Mouse (Mus musculus): ENCODE results near the gene Pet2.

Gene Pet2

DNA sequence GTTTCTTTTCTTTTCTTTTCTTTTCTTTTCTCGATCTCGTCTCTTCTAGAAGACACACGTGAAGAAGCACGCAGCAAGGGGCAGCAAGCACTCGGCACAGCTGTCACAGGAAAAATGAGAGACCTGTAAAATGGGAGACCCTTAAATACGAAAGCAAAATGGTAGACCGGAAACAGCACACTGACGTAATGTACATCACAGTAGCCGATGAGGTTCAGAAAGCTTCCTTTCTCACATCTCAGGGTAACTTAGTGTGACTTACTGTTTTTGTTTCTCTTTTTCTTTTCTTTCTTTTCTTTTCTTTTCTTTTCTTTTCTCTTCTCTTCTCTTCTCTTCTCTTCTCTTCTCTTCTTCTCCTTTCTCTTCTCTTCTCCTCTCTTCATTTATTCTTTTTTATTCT, at the start of gene Pet2:
Gene Pet2 (minus strand): TSS at position 101 of the 400 bp plus-strand sequence.
- no peak for DNase-seq (ENCODE audit: low spot score in 2 of 2)
